Mouse (Mus musculus): ENCODE data around the gene Luzp2. TPM values are rescaled to one million over a fixed set of nuclear protein-coding genes. Genes with fewer than 3 reads are reported as not detected.
"Not testable (repeated sequence)": the region's sequence is repeated elsewhere in the genome, so short reads cannot be mapped to it uniquely, and the experiment has no call there.

Luzp2 gene
- total RNA-seq, 2 experiments from 2014 or later, result 0.08 TPM; not detected in 1

GRCm38 (mm10) chr7:54893709-54894627 is 58.7 kb downstream of the Luzp2 start:
- intact Hi-C loops (cut with DNase I), result no loop called here
- Histone ChIP-seq H3K27ac (no peak overlapping the region), H3K4me3 (no peak overlapping the region)
- DNase-seq, result no peak
- no peak for TF ChIP-seq CTCF (IDR thresholded peaks at IDR 0.05)

GRCm38 (mm10) chr7:54898589-54898988 is 63.3 kb downstream of the Luzp2 start:
- TF ChIP-seq CTCF (IDR thresholded peaks at IDR 0.05), result no peak
- intact Hi-C loops (cut with DNase I), result no loop called here
- DNase-seq, result no peak
- H3K4me3 ChIP-seq, result no peak overlapping the region
- no peak overlapping the region for H3K27ac ChIP-seq

GRCm38 (mm10) chr7:54909958-54910357 is 74.7 kb downstream of the Luzp2 start:
- DNase-seq, result no peak
- TF ChIP-seq CTCF (IDR thresholded peaks at IDR 0.05), result no peak
- intact Hi-C loops (cut with DNase I), result no loop called here
- Histone ChIP-seq H3K4me3 (no peak overlapping the region), H3K27ac (no peak overlapping the region)

- Histone ChIP-seq H3K27ac (no peak overlapping the region), H3K4me3 (no peak overlapping the region)
- no peak for DNase-seq
- TF ChIP-seq CTCF (IDR thresholded peaks at IDR 0.05), result no peak
- intact Hi-C loops (cut with DNase I), result no loop called here
Measured at GRCm38 (mm10) chr7:54914030-54914429, 78.7 kb downstream of the Luzp2 start.

- no peak for DNase-seq
- intact Hi-C loops (cut with DNase I), result no loop called here
- TF ChIP-seq CTCF (IDR thresholded peaks at IDR 0.05), result no peak
- H3K4me3 ChIP-seq, result no peak overlapping the region
- H3K27ac ChIP-seq, result no peak overlapping the region
Measured at GRCm38 (mm10) chr7:54921991-54922390, 86.7 kb downstream of the Luzp2 start.

- TF ChIP-seq CTCF (IDR thresholded peaks at IDR 0.05), result no peak
- no peak for DNase-seq
- no peak overlapping the region for H3K4me3 ChIP-seq
- intact Hi-C loops (cut with DNase I), result no loop called here
- H3K27ac ChIP-seq, result no peak overlapping the region
Measured at GRCm38 (mm10) chr7:54956759-54957158, 121.5 kb downstream of the Luzp2 start.

- intact Hi-C loops (cut with DNase I), result no loop called here
- no peak for TF ChIP-seq CTCF (IDR thresholded peaks at IDR 0.05)
- no peak overlapping the region for H3K27ac ChIP-seq
- H3K4me3 ChIP-seq, result no peak overlapping the region
- DNase-seq, result no peak
Measured at GRCm38 (mm10) chr7:54962678-54963077, 127.4 kb downstream of the Luzp2 start.

- DNase-seq, result no peak
- intact Hi-C loops (cut with DNase I), result no loop called here
- TF ChIP-seq CTCF (IDR thresholded peaks at IDR 0.05), result no peak
- no peak overlapping the region for H3K4me3 ChIP-seq
- no peak overlapping the region for H3K27ac ChIP-seq
Measured at GRCm38 (mm10) chr7:54977372-54977771, 142.1 kb downstream of the Luzp2 start.

- DNase-seq, result no peak
- Histone ChIP-seq H3K4me3 (no peak overlapping the region), H3K27ac (no peak overlapping the region)
- intact Hi-C loops (cut with DNase I), result no loop called here
- no peak for TF ChIP-seq CTCF (IDR thresholded peaks at IDR 0.05)
Measured at GRCm38 (mm10) chr7:54980585-54980984, 145.3 kb downstream of the Luzp2 start.

GRCm38 (mm10) chr7:55000397-55000796 is 165.1 kb downstream of the Luzp2 start:
- intact Hi-C loops (cut with DNase I), result no loop called here
- no peak for DNase-seq
- no peak for TF ChIP-seq CTCF (IDR thresholded peaks at IDR 0.05)
- Histone ChIP-seq H3K27ac (no peak overlapping the region), H3K4me3 (no peak overlapping the region)

GRCm38 (mm10) chr7:55009173-55009771 is 174.0 kb downstream of the Luzp2 start:
- DNase-seq, result no peak
- H3K4me3 ChIP-seq, result no peak overlapping the region
- H3K27ac ChIP-seq, result no peak overlapping the region
- no peak for TF ChIP-seq CTCF (IDR thresholded peaks at IDR 0.05)
- intact Hi-C loops (cut with DNase I), result no loop called here

GRCm38 (mm10) chr7:55133850-55134249 is 298.6 kb downstream of the Luzp2 start:
- H3K4me3 ChIP-seq; intact Hi-C loops (cut with DNase I); DNase-seq; H3K27ac ChIP-seq: not testable (repeated sequence)

GRCm38 (mm10) chr7:55188927-55189326 is 353.6 kb downstream of the Luzp2 start:
- Histone ChIP-seq H3K4me3 (no peak overlapping the region), H3K27ac (no peak overlapping the region)
- intact Hi-C loops (cut with DNase I), result no loop called here
- DNase-seq, result no peak
- TF ChIP-seq CTCF (IDR thresholded peaks at IDR 0.05), result no peak

Data from gastrocnemius, adult 2 months (tissue).